Mouse (Mus musculus): ENCODE results near the gene Lrfn4. TPM values are rescaled to one million over a fixed set of nuclear protein-coding genes. Genes with fewer than 3 reads are reported as not detected.

The Lrfn4 gene
- polyA plus RNA-seq, 1 experiment from 2014 or later, result 8.0 TPM

DNA sequence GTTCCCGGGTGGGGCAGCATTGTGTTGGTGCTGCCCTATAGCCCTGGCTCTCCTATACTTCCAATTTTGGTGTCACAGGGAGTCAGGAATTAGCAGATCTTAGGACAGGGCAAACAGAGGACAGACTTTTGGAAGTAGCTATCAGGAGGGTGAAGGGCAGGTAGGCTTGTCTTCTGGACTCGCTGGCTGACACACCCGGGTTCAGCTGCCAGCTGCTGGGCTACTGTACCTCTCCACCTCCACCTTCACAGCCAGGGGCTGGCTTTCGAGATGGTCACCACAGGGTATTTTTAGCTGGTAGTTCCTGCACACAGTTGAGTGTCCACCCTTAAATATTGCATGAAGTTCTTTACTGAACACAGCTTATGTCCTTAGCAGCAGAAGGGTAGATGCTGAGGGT lies 7.0 kb downstream of the Lrfn4 start:
- peaks cover 14% of the 10 kb centered on the region for H3K4me1 ChIP-seq (replicated peaks)
- peaks cover 24% of the 10 kb centered on the region for H3K36me3 ChIP-seq
- H3K27me3 ChIP-seq (replicated peaks), result no peaks in the 10 kb centered on the region
- no peak overlapping the region for H3K27ac ChIP-seq (ENCODE audit: poor library complexity, severe bottlenecking)
- H3K4me3 ChIP-seq, result no peak overlapping the region
- no peak overlapping the region for H3K9ac ChIP-seq
- H3K9me3 ChIP-seq (replicated peaks), result no peaks in the 10 kb centered on the region
- 77% methylated on average over 4 of the region's 4 CpGs for WGBS
- ATAC-seq (ENCODE audit: insufficient number of reproducible peaks, low FRiP score), result no peak
- H3K4me2 ChIP-seq, result no peak overlapping the region

DNA sequence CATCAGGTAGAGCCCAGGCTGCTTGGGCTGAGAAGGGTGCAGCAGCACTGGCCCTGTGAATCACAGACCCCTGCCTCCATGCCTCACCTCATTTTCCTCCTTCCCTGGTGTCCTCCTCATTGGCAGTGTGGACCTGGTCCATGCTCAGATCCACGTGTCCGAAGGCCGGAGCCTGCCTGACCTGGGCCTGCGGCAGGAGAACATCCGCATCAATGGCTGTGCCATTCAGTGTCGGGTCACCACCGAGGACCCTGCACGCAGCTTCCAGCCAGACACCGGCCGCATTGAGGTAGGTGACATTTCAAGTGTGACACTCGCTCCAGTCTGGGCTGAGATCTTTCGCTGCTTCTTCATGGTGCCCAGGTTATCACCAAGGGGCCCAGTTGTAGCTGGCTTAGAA lies 8.1 kb downstream of the Lrfn4 start:
- H3K4me1 ChIP-seq (replicated peaks), result peaks cover 9% of the 10 kb centered on the region
- no peak overlapping the region for H3K9ac ChIP-seq
- H3K36me3 ChIP-seq, result peaks cover 14% of the 10 kb centered on the region
- 89% methylated on average over 12 of the region's 12 CpGs for WGBS
- H3K4me2 ChIP-seq, result no peak overlapping the region
- no peaks in the 10 kb centered on the region for H3K9me3 ChIP-seq (replicated peaks)
- H3K27ac ChIP-seq (ENCODE audit: poor library complexity, severe bottlenecking), result no peak overlapping the region
- no peak overlapping the region for H3K4me3 ChIP-seq
- peaks cover 2% of the 10 kb centered on the region; the same call in 1 of the 2 replicates for H3K27me3 ChIP-seq (replicated peaks)
- ATAC-seq (ENCODE audit: insufficient number of reproducible peaks, low FRiP score), result no peak

DNA sequence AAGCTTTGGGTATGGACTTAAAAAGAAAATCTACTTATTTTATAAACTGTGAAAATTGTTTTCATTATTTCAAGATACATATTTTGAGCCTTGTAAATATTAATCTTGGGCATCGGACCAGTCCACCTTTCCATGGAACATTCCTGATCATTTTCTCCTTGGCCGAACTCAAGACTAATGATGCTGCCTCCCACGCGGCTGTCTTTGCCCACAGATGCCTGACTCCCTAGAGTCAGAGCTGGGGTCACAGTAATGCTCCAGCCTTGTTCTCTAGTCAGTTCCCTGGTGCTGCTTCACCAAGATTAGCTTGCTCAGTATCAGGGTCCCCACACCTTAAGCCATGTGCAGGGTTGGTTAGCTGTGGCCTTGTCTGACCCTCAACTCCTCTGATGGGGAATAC lies 9.8 kb downstream of the Lrfn4 start:
- Histone ChIP-seq H3K9me3 (replicated peaks) (no peaks in the 10 kb centered on the region), H3K4me1 (replicated peaks) (peaks cover 9% of the 10 kb centered on the region), H3K4me3 (no peak overlapping the region), H3K27ac (ENCODE audit: poor library complexity, severe bottlenecking) (no peak overlapping the region), H3K4me2 (no peak overlapping the region), H3K9ac (no peak overlapping the region), H3K36me3 (no peaks in the 10 kb centered on the region), H3K27me3 (replicated peaks) (peaks cover 8% of the 10 kb centered on the region; the same call in 1 of the 2 replicates)
- no peak for ATAC-seq (ENCODE audit: insufficient number of reproducible peaks, low FRiP score)
- 87% methylated on average over 4 of the region's 4 CpGs for WGBS

DNA sequence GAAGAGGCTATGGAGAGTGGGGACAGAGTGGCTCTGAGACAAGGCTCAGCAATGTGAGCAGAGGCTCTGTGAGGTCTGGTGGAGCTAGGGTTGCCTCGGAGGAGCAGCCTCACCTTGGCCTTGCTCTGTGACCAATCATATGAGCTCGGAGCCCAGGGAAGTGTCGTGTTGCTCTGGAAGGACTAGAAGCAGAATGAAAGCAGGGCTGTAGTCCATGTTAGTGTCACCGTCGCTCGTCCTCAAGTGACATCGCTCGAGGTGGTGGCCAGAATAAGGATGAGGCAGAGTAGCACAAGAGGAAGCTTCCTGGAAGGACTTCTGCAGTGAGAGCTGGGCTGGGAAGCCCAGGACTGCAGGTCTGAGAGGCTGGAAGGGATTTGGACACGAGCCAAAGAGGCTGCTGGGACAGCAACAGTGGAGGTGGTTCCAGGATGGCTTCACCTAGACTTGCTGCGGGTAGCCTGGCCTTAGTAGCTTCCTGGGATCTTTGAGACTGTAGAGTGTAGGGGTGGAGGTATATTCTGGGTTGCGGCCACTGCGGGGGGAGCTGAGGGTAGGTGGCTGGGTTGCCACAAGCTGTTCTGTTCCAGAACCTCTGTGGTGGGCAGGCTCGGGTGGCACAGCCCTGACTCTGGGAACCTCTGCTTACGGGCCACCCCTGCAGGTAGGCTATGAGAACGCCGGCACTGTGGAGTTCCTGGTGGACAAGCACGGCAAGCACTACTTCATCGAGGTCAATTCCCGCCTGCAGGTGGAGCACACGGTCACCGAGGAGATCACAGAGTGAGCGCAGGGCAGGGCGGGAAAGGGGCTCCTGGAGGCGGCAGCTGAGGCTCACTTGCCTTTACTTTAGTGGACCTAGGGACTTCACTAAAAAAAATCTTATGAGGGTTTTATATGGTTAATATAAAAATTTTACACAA lies 11.4 kb downstream of the Lrfn4 start:
- H3K9me3 ChIP-seq (replicated peaks), result no peaks in the 10 kb centered on the region
- H3K27ac ChIP-seq (ENCODE audit: poor library complexity, severe bottlenecking), result no peak overlapping the region
- peaks cover 9% of the 10 kb centered on the region for H3K4me1 ChIP-seq (replicated peaks)
- H3K9ac ChIP-seq, result peak overlapping the region; percentile 43
- H3K36me3 ChIP-seq, result no peaks in the 10 kb centered on the region
- H3K27me3 ChIP-seq (replicated peaks), result peaks cover 8% of the 10 kb centered on the region
- H3K4me3 ChIP-seq, result 0 out of 2 replicates have a peak overlapping the region, but pooled peaks have one; percentile 8
- peak; percentile 57; the same call in 1 of the 2 replicates for ATAC-seq (ENCODE audit: insufficient number of reproducible peaks, low FRiP score)
- 34% methylated on average over 24 of the region's 24 CpGs for WGBS
- peak overlapping the region; percentile 44 for H3K4me2 ChIP-seq

DNA sequence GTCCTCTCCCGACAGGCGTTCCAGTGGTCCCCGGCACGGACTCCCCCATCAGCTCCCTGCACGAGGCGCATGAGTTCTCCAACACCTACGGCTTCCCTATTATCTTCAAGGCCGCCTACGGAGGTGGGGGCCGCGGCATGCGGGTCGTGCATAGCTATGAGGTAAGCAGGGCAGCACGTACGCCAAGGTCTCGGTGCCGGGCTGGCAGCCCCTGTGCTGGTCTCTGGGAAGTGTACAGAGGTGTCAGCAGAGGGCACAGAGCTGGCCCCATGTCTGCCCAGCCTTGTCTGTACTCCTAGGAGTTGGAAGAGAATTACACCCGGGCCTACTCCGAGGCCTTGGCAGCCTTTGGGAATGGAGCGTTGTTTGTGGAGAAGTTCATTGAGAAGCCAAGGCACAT lies 13.0 kb downstream of the Lrfn4 start:
- Histone ChIP-seq H3K27ac (ENCODE audit: poor library complexity, severe bottlenecking) (no peak overlapping the region), H3K4me2 (no peak overlapping the region), H3K4me1 (replicated peaks) (peaks cover 9% of the 10 kb centered on the region), H3K27me3 (replicated peaks) (peaks cover 8% of the 10 kb centered on the region), H3K36me3 (no peaks in the 10 kb centered on the region), H3K9me3 (replicated peaks) (no peaks in the 10 kb centered on the region), H3K4me3 (no peak overlapping the region), H3K9ac (no peak overlapping the region)
- ATAC-seq (ENCODE audit: insufficient number of reproducible peaks, low FRiP score), result no peak
- 85% methylated on average over 20 of the region's 20 CpGs for WGBS

DNA sequence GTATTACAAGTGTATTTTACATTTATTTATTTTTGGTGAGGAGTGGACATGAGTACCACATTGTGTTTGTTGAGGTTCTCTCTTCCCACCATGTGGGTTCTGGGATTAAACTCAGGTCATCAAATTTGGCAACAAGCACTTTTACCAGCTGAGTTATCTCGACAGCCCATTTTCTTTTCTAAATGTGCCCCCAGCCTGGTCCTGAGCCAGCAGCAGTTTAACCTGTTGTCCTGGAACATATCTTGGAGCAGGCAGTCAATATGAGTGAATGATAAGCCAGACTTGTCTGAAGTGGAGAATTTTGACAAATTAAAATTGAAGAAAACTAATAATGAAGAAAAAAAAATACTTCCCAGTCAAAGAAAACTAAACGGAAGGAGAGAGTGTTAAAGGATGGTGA lies 19.4 kb downstream of the Lrfn4 start:
- no peak overlapping the region for H3K27ac ChIP-seq (ENCODE audit: poor library complexity, severe bottlenecking)
- ATAC-seq (ENCODE audit: insufficient number of reproducible peaks, low FRiP score), result no peak
- no peaks in the 10 kb centered on the region; the same call in 1 of the 2 replicates for H3K27me3 ChIP-seq (replicated peaks)

DNA sequence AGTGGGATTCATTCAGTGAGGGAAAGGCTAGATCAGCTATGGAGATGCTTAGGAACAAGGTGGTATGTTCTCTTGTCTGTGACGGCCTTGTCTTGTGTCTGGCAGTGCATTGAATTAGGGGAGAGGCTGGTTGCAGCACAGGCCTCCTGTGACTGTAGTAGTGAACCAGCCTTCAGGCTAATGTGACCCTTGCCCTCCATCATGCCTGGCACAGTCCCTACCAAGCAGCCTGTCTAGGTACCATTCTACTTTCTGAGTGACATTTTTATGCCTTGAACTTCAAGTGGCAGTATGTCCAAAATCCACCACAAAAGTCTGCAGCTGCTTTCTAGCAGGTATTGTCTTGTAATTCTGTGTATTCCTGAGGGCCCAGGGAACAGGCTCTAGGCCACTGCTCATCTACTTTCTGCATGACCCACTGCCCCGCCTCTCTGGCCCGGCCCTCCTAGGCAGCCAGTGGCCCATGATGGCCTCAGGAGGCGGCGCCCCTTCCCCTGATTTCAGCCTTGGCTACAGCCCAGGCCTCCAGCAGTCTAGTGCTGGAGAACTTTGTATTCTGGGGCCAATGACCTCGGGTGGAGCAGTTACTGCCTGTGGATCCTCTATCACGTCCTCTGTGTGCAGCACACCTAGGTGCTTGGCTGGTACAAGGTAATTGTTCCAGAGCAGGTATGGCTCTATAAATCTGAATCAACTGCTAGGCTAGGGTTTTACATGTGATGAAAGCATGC lies 21.5 kb downstream of the Lrfn4 start:
- Histone ChIP-seq H3K27ac (ENCODE audit: poor library complexity, severe bottlenecking) (no peak overlapping the region), H3K9me3 (replicated peaks) (no peaks in the 10 kb centered on the region), H3K4me1 (replicated peaks) (0 out of 2 replicates have a peak, but pooled peaks cover 8% of the 10 kb centered on the region), H3K4me3 (no peak overlapping the region), H3K27me3 (replicated peaks) (no peaks in the 10 kb centered on the region), H3K36me3 (no peaks in the 10 kb centered on the region), H3K4me2 (no peak overlapping the region), H3K9ac (no peak overlapping the region)
- 54% methylated on average over 7 of the region's 7 CpGs for WGBS
- ATAC-seq (ENCODE audit: insufficient number of reproducible peaks, low FRiP score), result no peak

More for the DNA sequence above, 19.4 kb downstream of the Lrfn4 start:
- Histone ChIP-seq H3K4me1 (replicated peaks) (no peaks in the 10 kb centered on the region), H3K36me3 (no peaks in the 10 kb centered on the region), H3K9ac (no peak overlapping the region), H3K4me3 (no peak overlapping the region), H3K4me2 (no peak overlapping the region), H3K9me3 (replicated peaks) (no peaks in the 10 kb centered on the region)
- WGBS, result 71% methylated on average over 2 of the region's 2 CpGs

DNA sequence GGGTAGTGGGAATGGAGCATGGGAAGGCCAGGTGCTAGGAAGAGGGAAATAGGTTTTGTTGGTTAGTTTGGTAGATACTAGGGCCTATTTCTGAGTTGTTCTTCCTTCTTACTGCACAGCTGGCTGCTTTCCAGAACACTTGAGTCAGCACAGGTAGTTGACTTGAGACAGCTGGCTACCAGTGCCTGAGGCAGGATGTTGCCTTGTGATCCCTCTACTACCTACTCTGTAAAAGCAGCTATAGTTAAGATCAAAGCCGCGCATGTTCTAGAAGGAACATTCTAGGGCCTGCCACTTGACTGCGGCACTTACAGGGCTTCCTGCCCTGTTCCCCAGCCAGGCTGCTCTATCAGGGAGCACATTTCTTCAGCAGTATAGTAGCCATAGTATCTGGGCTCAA lies 25.4 kb downstream of the Lrfn4 start:
- no peak overlapping the region for H3K9ac ChIP-seq
- no peak for ATAC-seq (ENCODE audit: insufficient number of reproducible peaks, low FRiP score)
- no peak overlapping the region for H3K4me3 ChIP-seq
- no peaks in the 10 kb centered on the region for H3K36me3 ChIP-seq
- no peak overlapping the region for H3K4me2 ChIP-seq
- peaks cover 18% of the 10 kb centered on the region for H3K27me3 ChIP-seq (replicated peaks)
- H3K4me1 ChIP-seq (replicated peaks), result 0 out of 2 replicates have a peak, but pooled peaks cover 8% of the 10 kb centered on the region
- WGBS, result 80% methylated on average over 3 of the region's 3 CpGs
- H3K27ac ChIP-seq (ENCODE audit: poor library complexity, severe bottlenecking), result no peak overlapping the region
- H3K9me3 ChIP-seq (replicated peaks), result no peaks in the 10 kb centered on the region

DNA sequence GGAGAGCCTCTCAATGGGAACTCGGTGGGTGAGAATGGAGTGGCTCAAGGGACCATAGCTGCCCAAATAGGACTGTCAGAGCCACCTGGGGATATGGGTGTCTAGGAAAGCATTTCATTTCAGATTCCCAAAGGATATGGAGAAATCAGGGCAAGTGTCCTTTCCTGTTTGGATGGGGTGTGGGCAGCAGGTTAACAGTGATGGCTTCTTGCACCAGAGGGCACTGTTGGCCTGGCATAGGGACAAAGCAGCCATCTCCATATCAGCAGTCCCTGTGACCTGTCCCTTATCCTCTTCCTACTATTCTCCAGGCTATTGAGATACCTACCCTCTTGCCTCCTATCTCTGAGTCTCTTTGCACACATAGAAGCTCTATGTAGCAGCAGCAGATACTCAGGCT lies 26.4 kb downstream of the Lrfn4 start:
- WGBS, result 70% methylated on average over 1 of the region's 1 CpGs
- Histone ChIP-seq H3K4me2 (no peak overlapping the region), H3K9me3 (replicated peaks) (no peaks in the 10 kb centered on the region), H3K9ac (no peak overlapping the region), H3K4me1 (replicated peaks) (0 out of 2 replicates have a peak, but pooled peaks cover 8% of the 10 kb centered on the region), H3K4me3 (no peak overlapping the region), H3K36me3 (no peaks in the 10 kb centered on the region), H3K27me3 (replicated peaks) (peaks cover 18% of the 10 kb centered on the region), H3K27ac (ENCODE audit: poor library complexity, severe bottlenecking) (no peak overlapping the region)
- no peak for ATAC-seq (ENCODE audit: insufficient number of reproducible peaks, low FRiP score)

DNA sequence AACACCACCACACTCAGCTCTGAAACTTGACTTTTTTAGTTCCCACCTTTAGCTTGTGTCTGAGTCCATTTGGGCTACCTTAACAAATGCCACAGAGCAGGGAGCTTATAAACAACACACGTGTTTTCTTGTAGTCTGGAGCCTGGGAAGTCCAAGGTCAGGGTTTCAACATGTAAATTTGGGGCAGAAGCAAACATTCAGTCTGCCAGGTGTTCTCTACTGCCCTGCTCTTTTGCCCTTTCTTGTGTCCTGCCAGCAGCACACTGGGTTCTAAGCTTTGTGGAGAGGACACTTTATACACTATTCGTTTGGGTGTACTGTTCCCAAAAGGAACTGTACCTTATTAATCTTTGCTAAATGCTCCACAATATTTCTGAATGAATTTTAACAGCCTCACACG lies 27.0 kb downstream of the Lrfn4 start:
- Histone ChIP-seq H3K9ac (no peak overlapping the region), H3K4me3 (no peak overlapping the region), H3K4me2 (no peak overlapping the region), H3K9me3 (replicated peaks) (no peaks in the 10 kb centered on the region), H3K36me3 (no peaks in the 10 kb centered on the region), H3K27ac (ENCODE audit: poor library complexity, severe bottlenecking) (no peak overlapping the region), H3K4me1 (replicated peaks) (0 out of 2 replicates have a peak, but pooled peaks cover 8% of the 10 kb centered on the region), H3K27me3 (replicated peaks) (peaks cover 18% of the 10 kb centered on the region)
- no peak for ATAC-seq (ENCODE audit: insufficient number of reproducible peaks, low FRiP score)
- 66% methylated on average over 3 of the region's 3 CpGs for WGBS

DNA sequence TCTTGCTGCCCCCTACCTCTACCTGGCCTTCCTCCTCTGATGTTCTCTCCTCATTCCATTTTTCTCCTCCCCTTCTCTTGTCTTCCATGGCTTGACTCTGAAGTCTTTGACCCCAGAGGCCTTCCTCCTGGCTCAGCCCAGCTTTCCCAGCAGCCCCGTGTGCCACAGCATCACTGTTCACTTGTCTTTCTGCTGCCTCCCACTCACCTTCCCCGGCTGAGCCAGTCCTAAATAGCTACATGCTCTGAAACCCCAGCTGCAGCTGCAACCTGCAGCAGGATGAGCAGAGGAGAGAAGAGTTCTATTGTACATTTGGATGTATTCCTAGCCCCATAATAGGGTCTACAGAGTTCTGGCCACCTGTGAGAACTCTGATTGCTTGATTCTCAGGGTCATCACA lies 28.0 kb downstream of the Lrfn4 start:
- ATAC-seq (ENCODE audit: insufficient number of reproducible peaks, low FRiP score), result no peak
- H3K36me3 ChIP-seq, result no peaks in the 10 kb centered on the region
- peaks cover 18% of the 10 kb centered on the region for H3K27me3 ChIP-seq (replicated peaks)
- no peaks in the 10 kb centered on the region for H3K9me3 ChIP-seq (replicated peaks)
- no peak overlapping the region for H3K4me2 ChIP-seq
- 55% methylated on average over 2 of the region's 2 CpGs for WGBS
- no peak overlapping the region for H3K9ac ChIP-seq
- H3K4me3 ChIP-seq, result no peak overlapping the region
- no peak overlapping the region for H3K27ac ChIP-seq (ENCODE audit: poor library complexity, severe bottlenecking)
- 0 out of 2 replicates have a peak, but pooled peaks cover 8% of the 10 kb centered on the region for H3K4me1 ChIP-seq (replicated peaks)
